Mouse (Mus musculus) E14TG2a.4 (cell line): ENCODE measurements at regions not wholly inside any gene's neighbourhood (a gene's known extent, or its start where the extent isn't known, plus 50 kb on each side); places are given as distances from the start of the nearest gene placed in this dataset.

Experiments
- CTCF ChIP-seq: conservative IDR thresholded peaks from 2 replicates; pipeline ENCODE4 v1.5.1; 2014; ENCODE audit warnings: low read length
- NANOG ChIP-seq: IDR thresholded peaks from 2 replicates; pipeline ENCODE4 v1.6.1; 2014; ENCODE audit warnings: borderline replicate concordance, low read length, mixed read lengths

- no peak for TF ChIP-seq CTCF
- TF ChIP-seq NANOG: no peak
Observed at GRCm38 (mm10) chr1:7535191-7535590, 2727.5 kb downstream of the Gm37988 start.
